Mouse (Mus musculus) midbrain, postnatal 0 days (tissue): Measurements from ENCODE around the gene Nop58. TPM values are rescaled to one million over a fixed set of nuclear protein-coding genes. Genes with fewer than 3 reads are reported as not detected.

ENCODE experiments used
- ATAC-seq: fragments of 200-750 bp; cut with Nextera tagmentation; 2 replicates; pipeline ENCODE4 v1.8.0; 2017; ENCODE audit warnings: moderate number of reproducible peaks, mild to moderate bottlenecking, moderate TSS enrichment, moderate library complexity; ENCODE audit not compliant: low FRiP score
- DNase-seq: peaks from one replicate; pipeline ENCODE4 v3.0.0-alpha.2; 2015; ENCODE audit warnings: low spot score
- H3K27ac ChIP-seq: fragments of 300-500 bp; sonication (generic); 2 replicates; pipeline ENCODE4 v1.5.1; 2014; ENCODE audit warnings: low read depth, mild to moderate bottlenecking, low read length, mixed read lengths
- H3K27me3 ChIP-seq: fragments of 300-500 bp; sonication (generic); 2 replicates; pipeline ENCODE4 v1.6.1; 2014; ENCODE audit warnings: low read length, control low read depth, mixed read lengths; ENCODE audit not compliant: insufficient read depth
- H3K36me3 ChIP-seq: fragments of 300-500 bp; sonication (generic); 2 replicates; pipeline ENCODE4 v1.6.1; 2014; ENCODE audit warnings: low read length, control low read depth, mixed read lengths; ENCODE audit not compliant: insufficient read depth
- H3K4me1 ChIP-seq: fragments of 300-500 bp; sonication (generic); 2 replicates; pipeline ENCODE4 v1.6.1; 2014; ENCODE audit warnings: mild to moderate bottlenecking, control low read depth, antibody characterized with exemption, low read length, mixed read lengths; ENCODE audit not compliant: insufficient read depth
- H3K4me2 ChIP-seq: fragments of 300-500 bp; sonication (generic); 2 replicates; pipeline ENCODE4 v1.6.1; 2014; ENCODE audit warnings: low read depth, mild to moderate bottlenecking, low read length, mixed read lengths; ENCODE audit not compliant: poor library complexity, severe bottlenecking
- H3K4me3 ChIP-seq: fragments of 300-500 bp; sonication (generic); 2 replicates; pipeline ENCODE4 v1.5.1; 2014; ENCODE audit warnings: low read depth, mild to moderate bottlenecking, low read length, moderate library complexity
- H3K9ac ChIP-seq: fragments of 300-500 bp; sonication (generic); replicated peaks from 2 replicates; pipeline ENCODE4 v1.6.1; 2014; ENCODE audit warnings: mild to moderate bottlenecking, low read length, moderate library complexity, mixed read lengths; ENCODE audit not compliant: poor library complexity, severe bottlenecking
- H3K9me3 ChIP-seq: fragments of 300-500 bp; sonication (generic); 2 replicates; pipeline ENCODE4 v1.6.1; 2016; ENCODE audit warnings: low read length, control low read depth
- CTCF ChIP-seq: IDR thresholded peaks from 2 replicates; pipeline ENCODE4 v1.5.1; 2016; ENCODE audit warnings: antibody characterized with exemption, mild to moderate bottlenecking
- WGBS: fragments of 180-500 bp; shearing (Covaris S2); extraction: QIAGEN DNeasy Blood & Tissue Kit; methylation state at CpG from one replicate; pipeline ENCODE4 v1.1.7; 2014; 5-methylcytosine and 5-hydroxymethylcytosine counted together
- polyA plus RNA-seq: library from polyadenylated mRNA; unstranded; fragments of >200 nt; fragmentation: Nextera tagmentation; extraction: Ambion mirVana; gene quantifications from 2 replicates; pipeline ENCODE4 v1.2.1, GENCODE M21; 2015
- total RNA-seq: library from RNA; depleted of rRNA; stranded (reverse); fragments of >200 nt; gene quantifications from 2 replicates; pipeline ENCODE4 v1.2.3, GENCODE M21; 2014

Gene Nop58
- total and polyA plus RNA-seq, 2 experiments from 2014 or later: 88.6 to 146 TPM

DNA sequence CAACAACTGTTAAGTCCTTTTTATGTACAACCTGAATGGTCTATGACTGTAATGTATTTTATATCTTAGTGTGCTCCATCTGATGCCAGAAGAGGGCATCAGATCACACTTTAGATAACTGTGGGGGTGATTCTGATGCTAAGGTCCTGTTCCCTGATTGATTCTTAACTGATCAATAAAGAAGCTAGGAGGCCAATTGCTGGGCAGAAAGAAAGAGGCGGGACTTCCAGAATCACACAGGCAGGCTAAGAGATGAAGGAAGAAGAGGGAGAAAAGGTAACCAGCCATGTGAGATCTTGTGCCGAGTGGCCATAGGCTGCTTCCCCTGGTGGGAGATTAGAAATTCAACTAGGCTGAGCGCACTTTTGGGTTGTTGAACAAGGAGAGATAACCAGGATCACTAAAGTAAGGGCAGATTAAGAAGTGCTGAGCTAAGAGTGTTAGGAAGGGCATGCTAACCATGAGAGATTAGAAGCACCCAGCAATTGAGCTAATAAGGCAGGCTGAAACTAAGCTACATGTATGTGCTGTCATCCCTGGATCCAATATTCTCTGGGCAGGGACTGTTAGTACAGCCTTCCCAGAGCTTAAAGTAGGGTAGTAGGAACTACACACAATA lies 33.5 kb upstream of the Nop58 start:
- H3K4me2 ChIP-seq: no peak overlapping the region
- H3K27ac ChIP-seq: no peak overlapping the region
- no peak overlapping the region for H3K9ac ChIP-seq
- H3K9me3 ChIP-seq: no peaks in the 10 kb centered on the region
- TF ChIP-seq CTCF: no peak
- no peak overlapping the region for H3K4me3 ChIP-seq
- H3K27me3 ChIP-seq: no peaks in the 10 kb centered on the region
- no peaks in the 10 kb centered on the region for H3K4me1 ChIP-seq
- no peak for DNase-seq
- peaks cover 13% of the 10 kb centered on the region; the same call in 1 of the 2 replicates for H3K36me3 ChIP-seq
- 86% methylated on average over 3 of the region's 3 CpGs for WGBS
- ATAC-seq: no peak

DNA sequence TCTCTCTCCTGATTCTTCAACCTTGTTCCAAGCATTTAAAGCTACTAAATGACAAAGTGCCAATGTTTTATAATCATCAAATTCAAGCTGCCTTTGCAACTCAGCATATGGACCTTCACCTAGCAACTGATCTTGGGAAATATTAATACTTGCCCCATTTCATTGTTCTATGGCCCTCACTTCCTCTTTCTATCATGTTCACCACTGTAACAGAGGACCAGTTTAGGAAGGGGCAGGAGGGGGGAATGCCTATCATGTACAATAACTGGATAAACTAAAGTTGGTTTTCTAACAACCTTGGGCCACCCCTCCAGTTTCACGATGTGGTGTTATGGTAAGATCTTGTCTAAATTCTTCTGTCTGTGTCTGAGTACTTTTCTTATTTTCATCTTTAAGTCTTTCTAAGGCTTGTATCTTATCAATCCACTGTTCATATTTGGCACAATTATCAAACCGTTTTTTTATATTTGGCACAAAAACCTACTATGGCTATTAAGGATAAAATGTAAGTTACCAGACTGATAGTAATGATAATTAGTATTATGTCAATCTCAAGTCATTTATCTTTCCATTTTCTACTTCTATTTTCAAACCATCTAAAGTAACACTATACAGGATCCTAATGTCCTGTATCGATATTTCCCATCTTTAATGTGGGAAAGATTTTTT lies 31.4 kb upstream of the Nop58 start:
- H3K4me1 ChIP-seq: no peaks in the 10 kb centered on the region
- WGBS: 93% methylated on average over 3 of the region's 3 CpGs
- no peak for ATAC-seq

DNA sequence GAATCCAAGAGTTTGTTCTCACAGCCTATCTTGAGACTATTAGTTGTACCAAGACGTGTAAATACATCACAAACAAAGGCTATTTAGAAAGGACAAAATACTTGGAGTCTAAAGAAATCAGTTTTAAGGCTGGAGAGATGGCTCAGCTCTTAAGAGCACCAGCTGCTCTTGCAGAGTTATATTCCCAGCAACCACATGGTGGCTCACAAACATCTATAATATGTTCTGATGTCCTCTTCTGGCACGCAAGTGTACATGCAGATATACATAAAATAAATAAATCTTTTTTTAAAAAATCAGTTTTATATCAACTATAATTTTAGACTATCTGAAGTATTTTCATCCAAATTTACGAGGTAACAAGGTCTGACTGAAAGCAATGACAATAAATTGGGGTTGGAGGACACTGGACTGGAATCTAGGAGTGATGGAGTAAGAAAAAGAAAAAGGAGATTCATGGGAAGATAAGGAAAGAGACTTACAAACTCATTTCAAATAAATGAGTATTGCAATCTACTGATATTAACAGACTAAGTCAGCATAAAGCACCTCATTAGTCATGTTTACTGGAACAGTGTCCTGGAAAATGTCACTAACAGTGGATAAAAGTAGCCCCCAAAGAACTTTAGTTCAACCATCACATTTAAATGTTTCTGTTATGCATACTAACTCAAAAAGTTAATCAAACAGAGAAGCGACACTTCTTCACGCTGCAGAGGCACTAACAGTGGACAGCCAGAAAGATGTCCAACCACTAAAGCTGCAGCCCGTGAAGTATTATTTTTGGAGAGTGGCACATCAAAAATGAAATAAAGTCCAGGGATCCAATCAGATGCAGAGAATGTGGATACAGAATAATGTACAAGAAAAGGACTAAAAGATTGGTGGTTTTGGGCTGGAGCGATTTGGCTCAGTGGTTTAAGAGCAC lies 28.3 kb upstream of the Nop58 start:
- no peak overlapping the region for H3K4me3 ChIP-seq
- no peak overlapping the region for H3K27ac ChIP-seq
- peak; percentile 38 for TF ChIP-seq CTCF
- no peak overlapping the region for H3K4me2 ChIP-seq
- peaks cover 8% of the 10 kb centered on the region; the same call in 1 of the 2 replicates for H3K36me3 ChIP-seq
- no peaks in the 10 kb centered on the region for H3K9me3 ChIP-seq
- H3K4me1 ChIP-seq: no peaks in the 10 kb centered on the region
- 92% methylated on average over 7 of the region's 7 CpGs for WGBS
- DNase-seq (no peak), ATAC-seq (no peak)
- H3K27me3 ChIP-seq: no peaks in the 10 kb centered on the region
- H3K9ac ChIP-seq: no peak overlapping the region

More for the DNA sequence above, 31.4 kb upstream of the Nop58 start:
- DNase-seq: no peak
- H3K9ac ChIP-seq: no peak overlapping the region
- H3K4me2 ChIP-seq: no peak overlapping the region
- no peaks in the 10 kb centered on the region for H3K27me3 ChIP-seq
- TF ChIP-seq CTCF: no peak
- H3K4me3 ChIP-seq: no peak overlapping the region
- H3K36me3 ChIP-seq: peaks cover 13% of the 10 kb centered on the region; the same call in 1 of the 2 replicates
- no peaks in the 10 kb centered on the region for H3K9me3 ChIP-seq
- H3K27ac ChIP-seq: no peak overlapping the region

DNA sequence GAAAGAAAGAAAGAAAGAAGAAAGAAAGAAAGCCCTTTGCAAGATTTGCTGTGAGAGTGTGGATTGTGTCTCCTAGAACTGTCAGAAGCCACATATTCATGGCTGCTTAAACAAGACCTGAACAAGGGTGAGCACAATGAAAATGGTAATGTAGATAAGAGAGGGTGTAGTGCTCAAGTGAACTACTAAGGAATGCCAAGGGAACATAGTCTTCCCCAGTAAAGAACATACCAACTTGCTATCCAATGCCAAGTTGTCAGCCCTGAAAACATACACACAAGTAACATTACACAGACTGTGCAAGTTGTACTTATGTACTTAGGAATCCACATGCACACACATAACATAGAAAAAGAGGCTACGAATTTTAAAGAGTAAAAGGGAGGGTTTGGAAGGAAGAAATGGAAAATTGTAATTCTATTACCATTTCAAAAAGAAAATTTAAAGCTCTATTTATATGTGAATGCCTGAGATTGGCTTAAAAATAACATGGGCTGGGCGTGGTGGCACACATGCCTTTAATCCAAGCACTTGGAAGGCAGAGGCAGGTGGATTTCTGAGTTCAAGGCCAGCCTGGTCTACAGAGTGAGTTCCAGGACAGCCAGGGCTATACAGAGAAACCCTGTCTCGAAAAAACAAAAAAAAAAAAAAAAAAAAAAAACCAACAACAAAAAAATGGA lies 21.2 kb upstream of the Nop58 start:
- TF ChIP-seq CTCF: no peak
- H3K27me3 ChIP-seq: no peaks in the 10 kb centered on the region
- H3K27ac ChIP-seq: no peak overlapping the region
- H3K4me3 ChIP-seq: no peak overlapping the region
- no peaks in the 10 kb centered on the region for H3K4me1 ChIP-seq
- H3K4me2 ChIP-seq: no peak overlapping the region
- DNase-seq (no peak), ATAC-seq (no peak)
- no peak overlapping the region for H3K9ac ChIP-seq
- 89% methylated on average over 3 of the region's 3 CpGs for WGBS
- H3K36me3 ChIP-seq: no peaks in the 10 kb centered on the region
- H3K9me3 ChIP-seq: no peaks in the 10 kb centered on the region

DNA sequence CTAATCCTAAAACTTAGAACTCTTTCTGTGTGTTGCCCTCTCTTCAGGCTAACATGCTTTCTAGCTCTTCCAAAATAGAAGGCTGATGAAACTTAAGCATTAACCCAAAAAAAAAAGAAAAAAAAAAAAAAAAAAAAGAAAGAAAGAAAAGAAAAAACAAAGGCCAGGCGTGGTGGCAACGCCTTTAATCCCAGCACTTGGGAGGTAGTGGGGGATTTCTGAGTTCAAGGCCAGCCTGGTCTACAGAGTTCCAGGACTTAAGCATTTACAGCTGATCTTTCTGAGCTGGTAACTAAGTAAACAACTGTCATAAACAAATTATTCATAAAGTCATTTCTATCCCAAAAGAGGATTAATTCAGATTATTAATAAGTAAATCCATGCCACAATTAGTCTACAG lies 15.9 kb upstream of the Nop58 start:
- 87% methylated on average over 2 of the region's 2 CpGs for WGBS
- H3K27me3 ChIP-seq: no peaks in the 10 kb centered on the region
- TF ChIP-seq CTCF: no peak
- ATAC-seq (no peak), DNase-seq (no peak)
- H3K36me3 ChIP-seq: no peaks in the 10 kb centered on the region
- no peak overlapping the region for H3K4me3 ChIP-seq
- H3K4me2 ChIP-seq: no peak overlapping the region
- H3K27ac ChIP-seq: no peak overlapping the region
- H3K4me1 ChIP-seq: no peaks in the 10 kb centered on the region
- no peak overlapping the region for H3K9ac ChIP-seq
- no peaks in the 10 kb centered on the region for H3K9me3 ChIP-seq
